Mouse (Mus musculus) heart, adult 2 months (tissue): ENCODE measurements at regions not wholly inside any gene's neighbourhood (a gene's known extent, or its start where the extent isn't known, plus 50 kb on each side); places are given as distances from the start of the nearest gene placed in this dataset.

Experiments
- DNase-seq, 2 experiments: peaks; one replicate each; pipeline ENCODE4 v3.0.0; 2021
- H3K27ac ChIP-seq: fragments of 200-600 bp; 2 replicates; pipeline ENCODE4 v1.8.1; 2022
- H3K27me3 ChIP-seq: fragments of 200-500 bp; 2 replicates; pipeline ENCODE4 v1.6.1; 2012; ENCODE audit warnings: mild to moderate bottlenecking, low read length, inconsistent platforms, mixed read lengths; ENCODE audit not compliant: control insufficient read depth, insufficient read depth
- H3K36me3 ChIP-seq: fragments of 200-500 bp; 2 replicates; pipeline ENCODE4 v1.6.1; 2012; ENCODE audit warnings: low read length, inconsistent platforms; ENCODE audit not compliant: control insufficient read depth, insufficient read depth
- H3K4me1 ChIP-seq: fragments of 200-500 bp; 2 replicates; pipeline ENCODE4 v1.6.1; 2011; ENCODE audit warnings: low read length; ENCODE audit not compliant: control insufficient read depth, insufficient read depth
- H3K4me3 ChIP-seq: fragments of 200-600 bp; 2 replicates; pipeline ENCODE4 v1.8.1; 2022
- H3K79me2 ChIP-seq: fragments of 200-500 bp; replicated peaks from 2 replicates; pipeline ENCODE4 v1.6.1; 2012; ENCODE audit warnings: mild to moderate bottlenecking, inconsistent platforms, low read length, moderate library complexity, mixed read lengths; ENCODE audit not compliant: control insufficient read depth, insufficient read depth
- H3K9ac ChIP-seq: fragments of 200-500 bp; 2 replicates; pipeline ENCODE4 v1.6.1; 2012; ENCODE audit warnings: low read depth, mild to moderate bottlenecking, control low read depth, inconsistent platforms, low read length, mixed read lengths
- CTCF ChIP-seq: fragments of 200-600 bp; IDR thresholded peaks from 2 replicates; pipeline ENCODE4 v1.8.1; 2022; ENCODE audit warnings: antibody characterized with exemption, mild to moderate bottlenecking, moderate library complexity
- EP300 ChIP-seq: fragments of 200-500 bp; IDR thresholded peaks from 2 replicates; pipeline ENCODE4 v1.6.1; 2011; ENCODE audit warnings: low read depth, low read length, control low read depth; ENCODE audit not compliant: insufficient read depth
- POLR2A ChIP-seq: fragments of 200-500 bp; IDR thresholded peaks from 2 replicates; pipeline ENCODE4 v1.6.1; 2011; ENCODE audit warnings: mild to moderate bottlenecking, low read depth, low read length, control low read depth; ENCODE audit not compliant: insufficient read depth
- WGBS: fragments of 180-500 bp; shearing (Covaris S2); methylation state at CpG from one replicate; pipeline ENCODE4 v1.1.7; 2018; 5-methylcytosine and 5-hydroxymethylcytosine counted together
- intact Hi-C: fragments of 180-260 bp; cut with DNase I; formaldehyde crosslinking; loops from one replicate; pipeline ENCODE4 v1.15.1; 2025

DNA sequence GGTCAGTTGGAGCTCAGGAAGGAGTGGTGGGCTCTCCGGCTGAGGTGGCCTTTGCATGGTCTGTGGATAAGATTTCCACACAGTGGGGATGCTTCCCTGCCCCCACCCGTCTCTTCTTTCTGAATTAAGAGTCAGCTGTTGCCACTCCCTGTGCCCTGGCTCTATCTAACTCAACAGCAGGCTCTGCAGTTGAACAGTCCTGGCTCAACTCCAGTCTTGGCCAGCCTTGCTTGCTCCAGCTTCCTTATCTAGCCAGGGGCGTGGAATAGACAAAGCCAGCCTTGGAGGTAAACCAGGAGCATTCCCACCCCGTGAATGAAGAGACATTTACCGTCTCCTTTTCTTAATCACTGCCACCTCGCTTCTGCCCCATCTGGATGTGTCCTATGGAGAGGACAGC is 89.7 kb downstream of the Mn1 start:
- Histone ChIP-seq H3K4me1 (peaks cover 18% of the 10 kb centered on the region), H3K27ac (peak overlapping the region; percentile 2; the same call in 1 of the 2 replicates), H3K4me3 (no peak overlapping the region), H3K79me2 (no peaks in the 10 kb centered on the region), H3K36me3 (peaks cover 2% of the 10 kb centered on the region; the same call in 1 of the 2 replicates), H3K27me3 (no peaks in the 10 kb centered on the region), H3K9ac (no peak overlapping the region)
- 20% methylated on average over 6 of the region's 6 CpGs for WGBS
- DNase-seq: peak; percentile 50 to 74
- intact Hi-C loops: loop anchor here (2.0 kb wide), 1 partner anchor 14 kb away; no protein-coding TSS in a partner anchor
- no peak for TF ChIP-seq CTCF
- peak; percentile 79 for TF ChIP-seq EP300

DNA sequence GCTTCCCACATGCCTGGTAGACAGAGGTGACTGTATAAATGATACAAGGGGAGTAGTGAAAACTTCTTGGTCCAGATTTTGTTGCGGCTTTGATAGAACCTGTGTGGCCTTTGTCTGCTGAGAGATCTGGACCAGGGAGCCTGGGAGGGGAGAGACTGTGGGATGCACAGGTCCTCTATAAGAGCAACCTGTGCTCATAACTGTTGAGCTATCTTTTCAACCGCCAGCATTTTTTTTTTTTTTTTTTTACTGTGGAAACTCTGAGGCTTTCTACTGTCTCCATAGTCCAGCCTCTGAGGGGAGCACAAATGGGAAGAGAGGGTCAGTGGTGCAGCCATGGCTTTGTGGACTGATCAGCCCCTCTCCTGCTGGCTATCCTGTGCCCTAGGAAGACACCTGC is 90.2 kb downstream of the Mn1 start:
- WGBS: 86% methylated on average over 2 of the region's 2 CpGs
- Histone ChIP-seq H3K79me2 (no peaks in the 10 kb centered on the region), H3K27me3 (no peaks in the 10 kb centered on the region), H3K9ac (no peak overlapping the region), H3K4me1 (peaks cover 18% of the 10 kb centered on the region), H3K27ac (no peak overlapping the region), H3K36me3 (peaks cover 2% of the 10 kb centered on the region; the same call in 1 of the 2 replicates), H3K4me3 (no peak overlapping the region)
- DNase-seq: no peak
- TF ChIP-seq EP300 (no peak), POLR2A (no peak), CTCF (no peak)
- intact Hi-C loops: loop anchor here (2.0 kb wide), 1 partner anchor 15 kb away; no protein-coding TSS in a partner anchor

DNA sequence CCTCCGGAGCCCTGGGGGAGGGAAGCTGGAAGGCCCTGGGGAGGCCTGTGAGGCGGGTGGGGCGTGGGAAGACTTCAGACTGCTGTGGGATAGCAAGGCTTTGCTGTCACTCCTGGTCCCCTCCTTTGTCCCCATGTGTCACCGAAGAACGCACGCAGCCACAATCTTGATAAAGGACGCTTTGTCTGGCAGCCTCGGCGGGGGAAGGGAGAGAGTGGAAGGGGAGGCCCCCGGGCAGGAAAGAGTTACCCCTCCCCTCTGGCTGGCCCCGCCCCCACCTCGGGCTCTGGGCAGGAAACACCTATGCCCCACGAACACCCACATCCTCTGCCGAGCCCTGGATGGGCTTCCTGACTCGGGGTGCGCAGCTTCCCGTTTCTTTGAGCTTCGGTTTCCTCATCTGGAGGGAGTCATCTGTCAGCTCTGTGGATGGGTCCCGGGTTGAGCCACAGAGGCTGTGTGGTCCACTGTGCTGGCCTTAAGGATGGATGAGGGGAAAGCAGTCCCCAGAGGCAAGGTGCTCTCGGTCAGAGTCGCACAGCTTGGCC is 91.9 kb downstream of the Mn1 start:
- no peak for TF ChIP-seq POLR2A
- 0 out of 2 replicates have a peak, but pooled peaks have one; percentile 45 for TF ChIP-seq EP300
- TF ChIP-seq CTCF: no peak
- Histone ChIP-seq H3K4me3 (no peak overlapping the region), H3K27ac (peak overlapping the region; percentile 34), H3K9ac (peak overlapping the region; percentile 27), H3K79me2 (no peaks in the 10 kb centered on the region), H3K36me3 (peaks cover 2% of the 10 kb centered on the region; the same call in 1 of the 2 replicates), H3K27me3 (no peaks in the 10 kb centered on the region), H3K4me1 (peaks cover 18% of the 10 kb centered on the region)
- WGBS: 1% methylated on average over 21 of the region's 21 CpGs
- intact Hi-C loops: loop anchor here (1.0 kb wide), 2 partner anchors 43 to 92 kb away; partner anchors contain the start of gene Mn1
- DNase-seq: peak; percentile 71 to 79

DNA sequence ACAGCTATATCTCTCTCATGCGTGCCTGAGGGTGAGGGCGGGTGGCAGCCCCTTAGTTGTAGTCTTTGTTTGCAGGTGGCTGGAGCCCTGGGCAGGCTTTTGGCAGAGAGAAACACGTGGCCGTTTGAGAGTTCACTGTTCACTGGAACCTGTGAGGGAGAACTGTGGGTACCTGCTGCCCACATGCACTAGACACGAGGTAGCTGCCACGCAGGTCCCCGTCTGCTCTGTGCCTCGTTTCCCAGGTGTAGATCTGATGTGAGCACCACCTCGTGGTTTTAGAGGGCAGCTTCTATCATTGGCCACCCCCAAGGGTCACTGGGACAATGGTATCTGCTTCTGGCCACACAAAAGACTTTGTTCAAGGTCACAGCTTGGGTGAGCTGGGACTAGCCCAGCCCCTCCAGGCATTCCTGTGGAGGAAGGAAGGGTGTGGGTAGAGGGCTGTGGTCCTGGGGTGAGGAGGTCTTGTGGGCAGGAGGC is 92.5 kb downstream of the Mn1 start:
- Histone ChIP-seq H3K4me1 (peaks cover 18% of the 10 kb centered on the region), H3K4me3 (no peak overlapping the region), H3K79me2 (no peaks in the 10 kb centered on the region), H3K9ac (peak overlapping the region; percentile 27), H3K27ac (peak overlapping the region; percentile 34), H3K36me3 (peaks cover 2% of the 10 kb centered on the region; the same call in 1 of the 2 replicates), H3K27me3 (no peaks in the 10 kb centered on the region)
- intact Hi-C loops: loop anchor here (1.0 kb wide), 2 partner anchors 43 to 92 kb away; partner anchors contain the start of gene Mn1
- DNase-seq: peak; percentile 43 to 47
- WGBS: 17% methylated on average over 9 of the region's 9 CpGs
- TF ChIP-seq POLR2A: no peak
- 0 out of 2 replicates have a peak, but pooled peaks have one; percentile 15 for TF ChIP-seq EP300
- TF ChIP-seq CTCF: peak; percentile 61

DNA sequence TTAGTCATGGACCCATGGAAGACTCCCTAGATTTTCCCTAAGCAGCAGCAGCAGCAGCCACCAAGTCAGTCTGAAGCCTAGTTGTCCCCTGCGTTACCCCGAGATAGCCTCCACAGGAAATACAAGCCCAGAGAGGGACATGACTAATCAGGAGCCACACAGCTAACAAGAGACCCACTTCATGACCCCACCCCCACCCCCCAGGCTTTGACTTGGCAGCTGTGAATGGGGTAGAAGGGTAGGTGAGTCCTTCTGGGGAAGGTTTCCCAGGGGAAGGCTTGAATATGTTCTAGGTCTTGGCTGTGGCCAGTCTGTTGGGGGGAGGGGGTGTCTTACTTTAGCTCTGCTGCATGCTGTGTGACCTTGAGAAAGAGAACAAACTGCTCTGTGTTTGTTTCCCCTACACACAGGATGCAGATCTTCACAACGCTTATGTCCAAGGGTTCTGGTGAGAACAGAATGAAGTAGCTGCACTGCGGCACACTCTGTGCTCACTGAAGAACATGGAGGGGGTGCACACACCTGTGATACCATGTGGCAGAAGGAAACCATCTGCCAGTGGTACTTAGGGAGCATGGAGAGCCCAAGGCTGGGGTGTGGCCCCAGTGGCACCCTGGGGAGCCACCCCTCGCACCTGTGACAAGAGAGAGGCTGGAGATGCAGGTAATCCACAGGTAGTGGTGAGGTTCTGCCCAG is 93.2 kb downstream of the Mn1 start:
- Histone ChIP-seq H3K9ac (no peak overlapping the region), H3K4me3 (no peak overlapping the region), H3K36me3 (peaks cover 2% of the 10 kb centered on the region; the same call in 1 of the 2 replicates), H3K4me1 (peaks cover 18% of the 10 kb centered on the region), H3K27me3 (no peaks in the 10 kb centered on the region), H3K27ac (peak overlapping the region; percentile 34), H3K79me2 (no peaks in the 10 kb centered on the region)
- DNase-seq: no peak
- WGBS: 56% methylated on average over 5 of the region's 5 CpGs
- intact Hi-C loops: no loop called here
- TF ChIP-seq EP300: no peak
- no peak for TF ChIP-seq CTCF
- no peak for TF ChIP-seq POLR2A

DNA sequence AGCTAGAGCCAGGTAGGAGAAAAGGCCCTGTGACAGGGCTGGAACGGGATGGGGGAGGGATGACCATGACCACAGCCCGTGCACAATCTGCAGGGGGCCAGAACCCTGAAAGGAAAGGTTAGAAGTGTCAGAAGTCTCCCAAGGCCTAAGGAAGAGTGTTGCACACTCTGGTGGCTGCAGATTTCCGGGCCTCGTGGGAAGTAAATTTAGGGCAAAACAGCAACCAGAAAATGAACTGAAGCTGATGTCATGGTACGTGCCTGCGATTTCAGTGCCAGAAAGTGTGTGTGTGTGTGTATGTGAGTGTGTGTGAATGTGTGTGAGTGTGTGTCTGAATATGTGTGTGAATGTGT is 93.7 kb downstream of the Mn1 start:
- Histone ChIP-seq H3K27ac (no peak overlapping the region; the same call in 1 of the 2 replicates), H3K36me3 (peaks cover 2% of the 10 kb centered on the region; the same call in 1 of the 2 replicates), H3K4me1 (peaks cover 18% of the 10 kb centered on the region), H3K79me2 (no peaks in the 10 kb centered on the region), H3K4me3 (no peak overlapping the region), H3K27me3 (no peaks in the 10 kb centered on the region), H3K9ac (no peak overlapping the region)
- TF ChIP-seq EP300 (no peak), POLR2A (no peak), CTCF (no peak)
- WGBS: 51% methylated on average over 6 of the region's 6 CpGs
- no peak for DNase-seq
- intact Hi-C loops: no loop called here
